Mouse (Mus musculus) Patski (cell line): ENCODE results near the gene R3hdm2. TPM values are rescaled to one million over a fixed set of nuclear protein-coding genes. Genes with fewer than 3 reads are reported as not detected.

Experiments
- ATAC-seq: fragments of 100-300 bp; one replicate; pipeline ENCODE4 v1.8.0; 2021
- CTCF ChIA-PET: fragments of 350-600 bp; sonication (Branson Sonifier 250); formaldehyde crosslinking; loops from one replicate; lab custom pipeline; 2022; ENCODE audit warnings: inconsistent platforms; lab: Charles Lee
- POLR2A ChIA-PET: fragments of 350-600 bp; sonication (Branson Sonifier 250); formaldehyde crosslinking; loops from one replicate; lab custom pipeline; 2022; ENCODE audit warnings: antibody characterized with exemption, inconsistent platforms; lab: Charles Lee
- DNase-seq: peaks from one replicate; pipeline ENCODE4 v3.0.0-alpha.2; 2011; ENCODE audit warnings: low read depth, low spot score
- H3K27me3 ChIP-seq: fragments of 371-371 bp; one replicate; pipeline ENCODE4 v1.5.1; 2021
- CTCF ChIP-seq: fragments of 100-300 bp; IDR thresholded peaks from one replicate; pipeline ENCODE4 v1.5.1; 2021
- in situ Hi-C: fragments of 300-500 bp; cut with MboI; formaldehyde crosslinking; loops from 3 replicates; pipeline ENCODE4 v1.11.1; 2018; ENCODE audit warnings: low pct_unique_long_range_greater_than_20kb, mixed read lengths
- polyA plus RNA-seq: library from polyadenylated mRNA; unstranded; gene quantifications from one replicate; pipeline ENCODE4 v1.2.3, GENCODE M21; 2021

Gene R3hdm2
- polyA plus RNA-seq, 1 experiment from 2014 or later, result 98.4 TPM

DNA sequence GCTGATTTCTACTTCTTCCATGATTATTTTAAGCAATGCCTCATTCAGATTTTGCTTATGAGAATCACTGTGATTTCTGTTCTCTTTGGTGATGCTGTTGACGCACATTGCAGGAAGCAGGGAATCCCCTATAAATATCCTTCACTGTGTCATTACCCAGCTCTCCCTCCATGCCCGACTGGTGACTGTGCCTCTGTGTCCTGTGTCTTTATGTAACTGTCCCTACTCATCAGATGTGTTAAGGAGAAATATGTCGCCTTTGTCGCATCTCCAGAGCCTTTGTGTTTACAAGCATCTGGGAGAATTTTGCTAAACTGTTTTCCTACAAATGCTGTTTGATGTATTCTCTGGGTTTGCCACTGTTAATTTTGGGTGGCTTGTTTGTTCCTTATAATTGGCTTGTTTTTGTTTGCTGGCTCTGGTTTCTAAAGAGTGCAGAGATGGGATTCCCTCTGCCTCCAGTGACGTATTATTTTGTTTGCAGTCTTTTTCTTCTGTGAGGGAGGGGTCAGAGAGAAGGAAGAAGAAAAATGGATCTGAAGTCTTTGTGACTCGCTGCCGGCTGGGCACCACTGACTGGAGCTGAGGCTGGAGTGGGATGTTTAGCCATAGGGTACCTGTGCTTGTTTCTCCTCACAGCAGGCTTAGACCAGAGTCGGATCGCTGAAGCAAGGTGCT, 40.7 kb downstream of the R3hdm2 start:
- no peak for TF ChIP-seq CTCF
- POLR2A ChIA-PET, result interaction anchor here (0.8 kb wide), 1 partner anchor 21 kb away, joined by 3 read pairs; no protein-coding TSS in a partner anchor
- CTCF ChIA-PET, result interaction anchor here (2.1 kb wide), 1 partner anchor 11 kb away, joined by 12 read pairs; no protein-coding TSS in a partner anchor
- in situ Hi-C loops, result no loop called here
- DNase-seq (no peak), ATAC-seq (no peak)
- no peaks in the 10 kb centered on the region for H3K27me3 ChIP-seq

DNA sequence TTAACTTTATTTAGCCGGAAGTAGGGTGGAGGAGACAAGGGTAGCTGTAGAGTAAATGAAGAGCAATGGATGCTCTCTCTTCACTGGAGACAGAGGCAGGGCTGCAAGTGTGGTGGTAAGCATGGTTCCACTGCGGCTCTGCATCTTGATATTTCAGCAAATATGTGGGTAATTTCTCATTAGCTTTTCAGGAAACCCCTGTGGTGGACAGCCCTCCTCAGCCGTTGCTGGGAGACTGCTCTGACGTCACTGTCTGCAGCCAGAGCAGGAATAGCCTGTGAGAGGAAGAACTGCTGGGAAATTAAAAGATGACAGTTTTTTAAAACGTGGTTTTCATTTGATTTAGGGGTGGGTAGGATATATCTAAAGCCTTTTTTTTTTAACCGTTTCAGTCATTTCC, 41.9 kb downstream of the R3hdm2 start:
- ChIA-PET CTCF (interaction anchor here (1.0 to 2.1 kb wide), 2 partner anchors 10 to 61 kb away, joined by 3 to 12 read pairs; no protein-coding TSS in a partner anchor), POLR2A (no interaction called here)
- no peak for ATAC-seq
- in situ Hi-C loops, result no loop called here
- no peak for DNase-seq
- no peaks in the 10 kb centered on the region for H3K27me3 ChIP-seq
- TF ChIP-seq CTCF, result no peak

DNA sequence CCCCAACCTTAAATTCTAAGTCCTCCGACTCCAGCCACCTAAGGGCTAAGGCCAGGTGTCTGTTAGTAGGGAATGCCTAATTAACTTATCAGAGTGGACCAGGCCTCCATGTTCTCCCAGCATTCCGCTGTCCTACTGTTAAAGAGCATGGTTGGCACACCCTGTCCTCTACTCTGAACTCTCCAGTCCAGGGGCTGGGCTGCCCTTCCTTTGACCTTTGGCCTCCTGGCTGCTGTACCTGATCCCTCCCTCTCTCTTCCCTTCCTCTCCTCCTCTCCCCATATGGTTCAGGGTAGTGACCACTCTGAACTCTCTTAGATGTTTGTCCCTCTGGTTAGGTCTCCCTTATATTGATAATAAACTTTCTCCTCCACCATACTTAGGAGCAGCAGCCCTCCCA, 45.7 kb downstream of the R3hdm2 start:
- no peak for DNase-seq
- H3K27me3 ChIP-seq, result no peaks in the 10 kb centered on the region
- no peak for TF ChIP-seq CTCF
- ATAC-seq, result no peak
- POLR2A ChIA-PET, result no interaction called here
- CTCF ChIA-PET, result interaction anchor here (1.6 kb wide), 1 partner anchor 24 kb away, joined by 5 read pairs; no protein-coding TSS in a partner anchor
- in situ Hi-C loops, result no loop called here

DNA sequence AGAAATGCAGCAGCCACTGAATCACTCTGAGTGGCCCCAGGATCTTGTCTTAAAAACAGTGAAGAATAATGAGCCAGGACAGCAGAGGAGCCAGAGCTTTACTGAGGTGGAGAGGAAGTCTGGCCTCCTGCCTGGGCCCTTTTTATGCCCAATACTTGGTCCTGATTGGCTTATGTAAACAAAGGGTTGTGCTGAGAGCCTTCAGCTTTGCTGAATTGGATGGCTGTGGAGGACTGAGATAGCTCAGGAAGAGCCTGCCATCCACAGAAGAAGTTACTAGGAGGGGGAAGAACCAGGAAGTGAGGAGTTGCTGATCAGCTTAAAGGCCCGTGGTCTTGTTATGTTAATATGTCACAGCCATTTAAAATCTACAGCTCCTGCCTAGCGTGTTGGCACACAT, 46.5 kb downstream of the R3hdm2 start:
- in situ Hi-C loops, result no loop called here
- ATAC-seq (no peak), DNase-seq (no peak)
- TF ChIP-seq CTCF, result no peak
- no peaks in the 10 kb centered on the region for H3K27me3 ChIP-seq
- ChIA-PET POLR2A (interaction anchor here (0.7 kb wide), 1 partner anchor 21 kb away, joined by 4 read pairs; no protein-coding TSS in a partner anchor), CTCF (interaction anchor here (1.1 to 1.6 kb wide), 2 partner anchors 19 to 25 kb away, joined by 3 to 5 read pairs; no protein-coding TSS in a partner anchor)

DNA sequence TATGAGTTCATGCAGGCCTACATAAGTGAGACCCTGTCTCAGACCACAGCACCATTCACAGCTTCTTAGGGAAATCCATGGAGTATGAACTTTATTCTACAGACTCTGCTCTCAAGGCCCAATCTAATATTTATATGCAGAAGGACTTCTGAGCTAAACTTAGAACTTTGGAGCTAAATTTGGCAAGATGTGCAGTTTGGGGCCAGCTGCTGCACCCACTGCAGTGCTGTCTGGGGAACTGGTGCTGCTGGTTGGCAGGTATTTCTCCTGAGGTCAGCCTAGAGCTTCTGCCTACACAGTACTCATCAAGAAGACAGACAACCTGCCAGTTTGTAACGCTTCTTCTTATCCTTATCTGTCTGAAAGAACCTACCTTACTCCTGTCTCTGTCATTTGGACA, 47.0 kb downstream of the R3hdm2 start:
- CTCF ChIA-PET, result interaction anchor here (1.1 to 1.6 kb wide), 2 partner anchors 20 to 25 kb away, joined by 3 to 5 read pairs; no protein-coding TSS in a partner anchor
- TF ChIP-seq CTCF, result no peak
- no peaks in the 10 kb centered on the region for H3K27me3 ChIP-seq
- in situ Hi-C loops, result no loop called here
- ATAC-seq (no peak), DNase-seq (no peak)
- POLR2A ChIA-PET, result interaction anchor here (0.7 kb wide), 1 partner anchor 20 kb away, joined by 4 read pairs; no protein-coding TSS in a partner anchor

DNA sequence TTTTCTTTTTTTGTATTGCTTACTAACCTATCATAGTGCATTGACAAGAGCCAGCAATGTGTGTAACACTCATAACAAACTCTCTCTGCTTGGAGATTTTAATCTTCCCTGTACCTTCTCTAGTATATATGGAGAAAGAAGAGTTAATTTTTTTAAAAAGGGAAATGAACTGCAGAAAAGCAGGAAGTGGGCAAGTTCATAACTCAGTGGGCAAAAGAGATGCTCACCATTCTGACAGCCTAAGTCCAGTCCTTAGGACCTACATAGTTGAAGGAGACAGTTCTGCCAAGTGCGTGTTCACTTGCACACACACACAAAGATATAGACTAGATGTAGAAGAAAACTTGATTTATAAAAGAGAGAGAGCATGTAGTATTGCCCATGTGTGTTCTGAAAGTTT, 47.9 kb downstream of the R3hdm2 start:
- POLR2A ChIA-PET, result no interaction called here
- no peak for TF ChIP-seq CTCF
- CTCF ChIA-PET, result no interaction called here
- in situ Hi-C loops, result no loop called here
- no peak for ATAC-seq
- DNase-seq, result no peak
- no peaks in the 10 kb centered on the region for H3K27me3 ChIP-seq

DNA sequence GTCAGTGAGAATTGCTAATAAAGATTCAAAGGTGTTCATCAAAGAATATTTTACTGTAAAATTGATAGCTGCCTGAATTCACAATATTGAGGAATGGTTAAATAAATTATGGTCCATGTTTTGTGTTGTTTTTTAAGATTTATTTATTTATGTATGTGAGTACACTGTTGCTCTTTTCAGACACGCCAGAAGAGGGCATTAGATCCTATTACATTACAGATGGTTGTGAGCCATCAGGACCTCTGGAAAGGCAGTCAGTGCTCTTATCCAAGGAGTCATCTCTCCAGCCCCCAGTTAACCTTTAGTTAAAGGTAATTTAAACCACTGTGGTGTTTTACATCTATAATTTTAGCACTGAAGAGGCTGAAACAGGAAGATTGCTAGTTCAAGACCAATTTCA, 49.4 kb downstream of the R3hdm2 start:
- ATAC-seq, result no peak
- TF ChIP-seq CTCF, result peak; percentile 31
- ChIA-PET CTCF (no interaction called here), POLR2A (no interaction called here)
- in situ Hi-C loops, result no loop called here
- no peaks in the 10 kb centered on the region for H3K27me3 ChIP-seq
- DNase-seq, result no peak

DNA sequence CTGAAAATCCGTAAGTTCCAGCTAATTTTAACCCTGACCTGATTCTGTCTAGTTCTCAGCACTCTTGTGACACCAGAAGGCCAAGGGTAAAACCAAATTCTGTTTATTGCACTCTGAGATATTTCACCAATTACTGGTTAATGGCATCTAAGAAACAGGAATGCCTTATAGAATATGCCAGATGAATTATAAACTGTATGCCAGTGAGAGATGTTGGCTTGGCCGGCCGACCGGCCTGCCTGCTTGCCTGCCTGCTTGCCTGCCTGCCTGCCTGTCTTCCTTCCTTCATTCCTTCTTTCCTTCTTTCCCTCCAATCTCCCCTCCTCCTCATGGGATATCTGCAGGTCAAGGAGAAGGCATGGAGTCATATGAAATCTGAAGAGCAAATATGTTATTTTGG, 52.3 kb downstream of the R3hdm2 start:
- ChIA-PET CTCF (interaction anchor here (3.3 kb wide), 1 partner anchor 11 kb away, joined by 12 read pairs; no protein-coding TSS in a partner anchor), POLR2A (no interaction called here)
- TF ChIP-seq CTCF, result no peak
- in situ Hi-C loops, result no loop called here
- ATAC-seq (no peak), DNase-seq (no peak)
- H3K27me3 ChIP-seq, result no peaks in the 10 kb centered on the region

DNA sequence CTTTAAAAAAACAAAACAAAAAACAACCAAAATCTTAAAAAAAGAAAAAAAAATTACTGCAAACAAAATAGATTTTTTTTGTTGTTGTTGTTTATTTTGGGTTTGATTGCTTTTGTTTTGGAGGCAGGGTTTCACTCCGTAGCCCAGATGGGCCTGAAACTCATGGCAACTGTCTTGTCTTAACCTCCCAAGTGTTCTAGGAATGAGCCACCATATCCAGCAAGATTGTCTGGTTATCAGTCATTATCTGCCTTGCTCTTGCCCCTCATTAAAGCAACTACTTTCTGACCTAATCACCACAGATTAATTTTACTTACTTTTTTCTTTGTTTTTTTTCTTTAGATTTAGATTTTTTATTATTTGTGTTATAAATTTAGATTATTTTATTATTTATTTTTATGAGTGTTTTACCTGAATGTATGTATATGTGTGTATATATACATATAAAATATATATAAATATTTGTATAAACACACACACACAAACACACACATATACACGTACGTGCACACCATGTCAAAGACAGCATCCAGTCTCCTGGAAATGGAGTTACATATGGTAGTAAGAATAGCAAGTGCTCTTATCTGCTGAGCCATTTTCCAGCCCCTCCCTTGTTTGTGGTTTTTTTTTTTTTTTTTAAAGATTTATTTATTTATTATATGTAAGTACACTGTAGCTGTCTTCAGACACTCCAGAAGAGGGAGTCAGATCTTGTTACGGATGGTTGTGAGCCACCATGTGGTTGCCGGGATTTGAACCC, 57.4 kb downstream of the R3hdm2 start:
- DNase-seq (no peak), ATAC-seq (no peak)
- no peaks in the 10 kb centered on the region for H3K27me3 ChIP-seq
- in situ Hi-C loops, result no loop called here
- ChIA-PET CTCF (no interaction called here), POLR2A (no interaction called here)
- TF ChIP-seq CTCF, result no peak

DNA sequence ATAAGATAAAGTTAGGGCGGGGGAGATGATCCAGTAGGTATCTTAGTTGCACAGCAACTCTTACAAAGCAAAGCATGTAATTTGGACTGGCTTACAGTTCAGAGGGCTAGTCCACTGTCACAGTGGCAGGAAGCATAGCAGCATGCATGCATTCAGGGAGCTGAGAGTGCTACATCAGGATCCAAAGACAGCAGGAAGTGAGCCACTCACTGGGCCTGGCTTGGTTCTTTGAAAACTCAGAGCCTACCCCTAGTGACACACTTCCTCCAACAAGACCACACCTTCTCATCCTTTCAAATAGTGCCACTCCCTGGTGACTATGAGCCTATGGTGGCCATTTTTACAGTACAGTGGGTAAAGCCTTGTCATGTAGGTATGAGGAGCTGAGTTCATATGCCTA, 73.6 kb downstream of the R3hdm2 start:
- H3K27me3 ChIP-seq, result no peaks in the 10 kb centered on the region
- POLR2A ChIA-PET, result no interaction called here
- in situ Hi-C loops, result no loop called here
- ATAC-seq (no peak), DNase-seq (no peak)
- TF ChIP-seq CTCF, result no peak
- CTCF ChIA-PET, result no interaction called here
